In genomic region chr8:77422632-77423252, GRCm38 (mm10) we compare ENCODE assay signal across 9 mouse cellular contexts.
A peak's percentile ranks its signal among the peaks of the same experiment; 100 is the strongest.
DNase-seq lines count a peak whose midpoint lies in the region; ATAC-seq and TF ChIP-seq lines count a peak whose summit lies in the region.
"Had no signal": no experiment of that assay in that cellular context is flagged by ENCODE, and none has a peak within 500 bp of the region (broad histone marks: within the 10 kb centered on the region; RNA-seq: fewer than 3 reads in every experiment).

No protein-coding gene starts in this region.

- H3K9ac ChIP-seq in liver, embryonic 14.5 days (replicated peaks) = peak overlapping the region; percentile 10; the same call in 1 of the 2 replicates
- no peak overlapping the region for H3K9ac ChIP-seq in midbrain, postnatal 0 days (replicated peaks; ENCODE audit: low read length, poor library complexity, severe bottlenecking)
- H3K9ac ChIP-seq: lung, embryonic 15.5 days had no signal

- ATAC-seq in liver, embryonic 14.5 days (ENCODE audit: insufficient read depth) = peak; percentile 88
- no peak for ATAC-seq in midbrain, postnatal 0 days (ENCODE audit: low FRiP score)

- no peak for TF ChIP-seq POLR2A in bone marrow, adult 2 months (IDR thresholded peaks at IDR 0.05; ENCODE audit: borderline replicate concordance, control insufficient read depth, low read depth, low read length)

- no peaks in the 10 kb centered on the region for H3K9me3 ChIP-seq in liver, embryonic 14.5 days (ENCODE audit: control insufficient read depth, low read length)
- H3K9me3 ChIP-seq in midbrain, postnatal 0 days (ENCODE audit: low read length) = no peaks in the 10 kb centered on the region
- H3K9me3 ChIP-seq: lung, embryonic 15.5 days had no signal

- peaks cover 3% of the 10 kb centered on the region; the same call in 1 of the 2 replicates for H3K4me1 ChIP-seq in bone marrow, adult 2 months (ENCODE audit: control insufficient read depth, insufficient read depth, low read length)
- H3K4me1 ChIP-seq in liver, embryonic 14.5 days (replicated peaks; ENCODE audit: control insufficient read depth in 2 of 2, insufficient read depth in 2 of 2, low read length in 1 of 2) = peaks cover 4 to 20% of the 10 kb centered on the region in 2 experiments
- no peaks in the 10 kb centered on the region for H3K4me1 ChIP-seq in midbrain, postnatal 0 days (ENCODE audit: insufficient read depth, low read length)
- H3K4me1 ChIP-seq: lung, embryonic 15.5 days had no signal

- 21% methylated on average over 15 of the region's 15 CpGs for WGBS in bone marrow, adult 2 months
- 15% methylated on average over 15 of the region's 15 CpGs for WGBS in liver, embryonic 14.5 days (ENCODE audit: insufficient replicate concordance)
- WGBS in midbrain, postnatal 0 days = 89% methylated on average over 15 of the region's 15 CpGs

- DNase-seq in CD4-positive, CD25-positive, alpha-beta regulatory T cell, adult 2 months (ENCODE audit: low read depth, low spot score) = peak; percentile 85
- peak; percentile 13 to 27 (median 22) for DNase-seq in liver, embryonic 14.5 days (ENCODE audit: low read depth in 3 of 3, low spot score in 3 of 3)
- DNase-seq in spleen, postnatal 10 days (ENCODE audit: low spot score in 2 of 2) = peak; percentile 13 to 44
- DNase-seq in adrenal gland, adult (ENCODE audit: inconsistent age in 2 of 2, low spot score in 1 of 2) = no peak
- no peak for DNase-seq in midbrain, postnatal 0 days (ENCODE audit: low spot score)
- DNase-seq in neural tube, embryonic 10.5 days (ENCODE audit: extremely low spot score, low spot score) = no peak
- DNase-seq: embryo, embryonic 11 days had no signal

- TF ChIP-seq EP300 in liver, embryonic 14.5 days (IDR thresholded peaks at IDR 0.05; ENCODE audit: low read depth) = peak; percentile 70

- no peaks in the 10 kb centered on the region for H3K36me3 ChIP-seq in liver, embryonic 14.5 days (replicated peaks; ENCODE audit: control insufficient read depth, insufficient read depth, low read depth)
- no peaks in the 10 kb centered on the region for H3K36me3 ChIP-seq in midbrain, postnatal 0 days (ENCODE audit: insufficient read depth, low read length)

- H3K4me3 ChIP-seq in bone marrow, adult 2 months (replicated peaks; ENCODE audit: control insufficient read depth, low read depth, low read length) = peak overlapping the region; percentile 60
- H3K4me3 ChIP-seq in liver, embryonic 14.5 days (ENCODE audit: insufficient read depth in 1 of 2, low read depth in 2 of 2, low read length in 2 of 2) = peak overlapping the region; percentile 27 to 40; a peak in 3 of 4 replicates
- H3K4me3 ChIP-seq in midbrain, postnatal 0 days (ENCODE audit: low read depth, low read length) = no peak overlapping the region
- H3K4me3 ChIP-seq: lung, embryonic 15.5 days had no signal

- peak overlapping the region; percentile 50 for H3K27ac ChIP-seq in bone marrow, adult 2 months (ENCODE audit: control insufficient read depth, insufficient read depth, low read depth, low read length, poor library complexity)
- peak overlapping the region; percentile 37; the same call in 1 of the 2 replicates for H3K27ac ChIP-seq in liver, embryonic 14.5 days
- no peak overlapping the region for H3K27ac ChIP-seq in midbrain, postnatal 0 days (ENCODE audit: low read depth, low read length)
- H3K27ac ChIP-seq: lung, embryonic 15.5 days had no signal

- TF ChIP-seq CTCF in bone marrow, adult 2 months (IDR thresholded peaks at IDR 0.05; ENCODE audit: control insufficient read depth, insufficient read depth, low read length) = no peak
- TF ChIP-seq CTCF in liver, embryonic 14.5 days (IDR thresholded peaks at IDR 0.05; ENCODE audit: low read depth) = no peak
- TF ChIP-seq CTCF in midbrain, postnatal 0 days (IDR thresholded peaks at IDR 0.05) = no peak

- peak overlapping the region; percentile 56 for H3K4me2 ChIP-seq in liver, embryonic 14.5 days (ENCODE audit: low read depth)
- H3K4me2 ChIP-seq in midbrain, postnatal 0 days (ENCODE audit: low read depth, low read length, poor library complexity, severe bottlenecking) = no peak overlapping the region
- H3K4me2 ChIP-seq: lung, embryonic 15.5 days had no signal

- H3K27me3 ChIP-seq in liver, embryonic 14.5 days (ENCODE audit: control insufficient read depth, insufficient read depth, low read length) = no peaks in the 10 kb centered on the region
- H3K27me3 ChIP-seq in midbrain, postnatal 0 days (ENCODE audit: insufficient read depth, low read length) = no peaks in the 10 kb centered on the region
- H3K27me3 ChIP-seq: lung, embryonic 15.5 days had no signal

Comparison
In these comparisons a context has a peak if more than half of its experiments do, and no peak if none do; other contexts are left out.
1. DNase-seq: peak in CD4-positive, CD25-positive, alpha-beta regulatory T cell, adult 2 months (single experiment), liver, embryonic 14.5 days (3 of 3) and spleen, postnatal 10 days (2 of 2); none in adrenal gland, adult (0 of 2), midbrain, postnatal 0 days (single experiment) and neural tube, embryonic 10.5 days (single experiment).